Mouse (Mus musculus) hindbrain, embryonic 11.5 days (tissue): ENCODE measurements around the gene Tgm2. TPM values are rescaled to one million over a fixed set of nuclear protein-coding genes. Genes with fewer than 3 reads are reported as not detected.

Experiments used
- ATAC-seq: fragments of 200-750 bp; cut with Nextera tagmentation; 2 replicates; pipeline ENCODE4 v1.8.0; 2017; ENCODE audit warnings: mild to moderate bottlenecking, moderate TSS enrichment, moderate library complexity; ENCODE audit not compliant: low FRiP score
- DNase-seq: peaks from one replicate; pipeline ENCODE4 v3.0.0-alpha.2; 2015; ENCODE audit warnings: low spot score
- H3K27ac ChIP-seq: fragments of 300-500 bp; sonication (generic); 2 replicates; pipeline ENCODE4 v1.5.1; 2014; ENCODE audit warnings: mild to moderate bottlenecking, low read depth, low read length
- H3K27me3 ChIP-seq: fragments of 300-500 bp; sonication (generic); 2 replicates; pipeline ENCODE4 v1.6.1; 2014; ENCODE audit warnings: mild to moderate bottlenecking, low read length, moderate library complexity, mixed read lengths; ENCODE audit not compliant: control insufficient read depth, insufficient read depth
- H3K36me3 ChIP-seq: fragments of 300-500 bp; sonication (generic); 2 replicates; pipeline ENCODE4 v1.6.1; 2014; ENCODE audit warnings: mild to moderate bottlenecking, low read length, moderate library complexity, mixed read lengths; ENCODE audit not compliant: control insufficient read depth, insufficient read depth
- H3K4me1 ChIP-seq: fragments of 300-500 bp; sonication (generic); replicated peaks from 2 replicates; pipeline ENCODE4 v1.6.1; 2014; ENCODE audit warnings: low read length, mixed read lengths; ENCODE audit not compliant: control insufficient read depth, insufficient read depth
- H3K4me2 ChIP-seq: fragments of 300-500 bp; sonication (generic); replicated peaks from 2 replicates; pipeline ENCODE4 v1.6.1; 2014; ENCODE audit warnings: mild to moderate bottlenecking, low read depth, low read length
- H3K4me3 ChIP-seq: fragments of 300-500 bp; sonication (generic); 2 replicates; pipeline ENCODE4 v1.5.1; 2014; ENCODE audit warnings: low read depth, low read length
- H3K9ac ChIP-seq: fragments of 300-500 bp; sonication (generic); 2 replicates; pipeline ENCODE4 v1.6.1; 2014; ENCODE audit warnings: low read depth, low read length
- H3K9me3 ChIP-seq: fragments of 300-500 bp; sonication (generic); 2 replicates; pipeline ENCODE4 v1.6.1; 2016; ENCODE audit warnings: low read length; ENCODE audit not compliant: control insufficient read depth
- WGBS: fragments of 180-500 bp; shearing (Covaris S2); extraction: QIAGEN DNeasy Blood & Tissue Kit; methylation state at CpG from one replicate; pipeline ENCODE4 v1.1.7; 2014; 5-methylcytosine and 5-hydroxymethylcytosine counted together
- polyA plus RNA-seq: library from polyadenylated mRNA; unstranded; fragments of >200 nt; fragmentation: Nextera tagmentation; extraction: Ambion mirVana; gene quantifications from 2 replicates; pipeline ENCODE4 v1.2.1, GENCODE M21; 2014

The Tgm2 gene
- polyA plus RNA-seq, 1 experiment from 2014 or later = 4.2 TPM

- no peak overlapping the region for H3K4me3 ChIP-seq
- H3K4me1 ChIP-seq = no peaks in the 10 kb centered on the region
- H3K27ac ChIP-seq = no peak overlapping the region
- H3K9ac ChIP-seq = no peak overlapping the region
- WGBS = 93% methylated on average over 5 of the region's 5 CpGs
- peaks cover 5% of the 10 kb centered on the region; the same call in 1 of the 2 replicates for H3K36me3 ChIP-seq
- ATAC-seq (no peak), DNase-seq (no peak)
- no peaks in the 10 kb centered on the region for H3K27me3 ChIP-seq
- H3K9me3 ChIP-seq = no peaks in the 10 kb centered on the region
- no peak overlapping the region for H3K4me2 ChIP-seq
These were observed 74.6 kb downstream of the Tgm2 start for GRCm38 (mm10) chr2:158071633-158071995.

- Histone ChIP-seq H3K4me1 (no peaks in the 10 kb centered on the region; the same call in 1 of the 2 replicates), H3K4me2 (no peak overlapping the region), H3K27me3 (no peaks in the 10 kb centered on the region), H3K9me3 (no peaks in the 10 kb centered on the region), H3K4me3 (no peak overlapping the region), H3K9ac (no peak overlapping the region), H3K27ac (no peak overlapping the region), H3K36me3 (peaks cover 5% of the 10 kb centered on the region; the same call in 1 of the 2 replicates)
- WGBS = 77% methylated on average over 3 of the region's 3 CpGs
- no peak for DNase-seq
- ATAC-seq = no peak
These were observed 75.2 kb downstream of the Tgm2 start for GRCm38 (mm10) chr2:158070885-158071632.

GRCm38 (mm10) chr2:158068444-158068971 is 77.7 kb downstream of the Tgm2 start:
- H3K9me3 ChIP-seq = no peaks in the 10 kb centered on the region
- no peak overlapping the region for H3K4me3 ChIP-seq
- no peak overlapping the region for H3K27ac ChIP-seq
- ATAC-seq = no peak
- no peak for DNase-seq
- 0 out of 2 replicates have a peak, but pooled peaks cover 5% of the 10 kb centered on the region for H3K36me3 ChIP-seq
- no peak overlapping the region for H3K4me2 ChIP-seq
- no peaks in the 10 kb centered on the region for H3K27me3 ChIP-seq
- no peak overlapping the region for H3K9ac ChIP-seq
- H3K4me1 ChIP-seq = no peaks in the 10 kb centered on the region; the same call in 1 of the 2 replicates

GRCm38 (mm10) chr2:158067260-158067824 is 78.9 kb downstream of the Tgm2 start:
- H3K4me2 ChIP-seq = no peak overlapping the region
- DNase-seq = no peak
- no peaks in the 10 kb centered on the region; the same call in 1 of the 2 replicates for H3K4me1 ChIP-seq
- no peaks in the 10 kb centered on the region for H3K27me3 ChIP-seq
- no peak overlapping the region for H3K4me3 ChIP-seq
- H3K9ac ChIP-seq = no peak overlapping the region
- 0 out of 2 replicates have a peak, but pooled peaks cover 3% of the 10 kb centered on the region for H3K36me3 ChIP-seq
- no peaks in the 10 kb centered on the region for H3K9me3 ChIP-seq
- H3K27ac ChIP-seq = no peak overlapping the region
- no peak for ATAC-seq
- WGBS = 95% methylated on average over 5 of the region's 5 CpGs

GRCm38 (mm10) chr2:158066456-158066855 is 79.8 kb downstream of the Tgm2 start:
- ATAC-seq = no peak
- no peak overlapping the region for H3K27ac ChIP-seq
- no peak overlapping the region for H3K4me2 ChIP-seq
- H3K9me3 ChIP-seq = no peaks in the 10 kb centered on the region
- DNase-seq = no peak
- H3K9ac ChIP-seq = no peak overlapping the region
- 0 out of 2 replicates have a peak, but pooled peaks cover 3% of the 10 kb centered on the region for H3K36me3 ChIP-seq
- H3K27me3 ChIP-seq = no peaks in the 10 kb centered on the region
- no peak overlapping the region for H3K4me3 ChIP-seq
- H3K4me1 ChIP-seq = no peaks in the 10 kb centered on the region; the same call in 1 of the 2 replicates

Other genes with a start within 250 kb of the Tgm2 start
- gene Vstm2l, start 231.8 kb downstream of the Tgm2 start, polyA plus RNA-seq = 4.5 and 6.4 TPM in 2 replicates
- gene Tti1, start 118.0 kb downstream of the Tgm2 start, polyA plus RNA-seq = 21.9 and 22.7 TPM in 2 replicates
- gene Rprd1b, start 117.9 kb downstream of the Tgm2 start, polyA plus RNA-seq = 56.2 and 67.4 TPM in 2 replicates
- gene D630003M21Rik, start 82.8 kb upstream of the Tgm2 start, polyA plus RNA-seq = 1.9 and 2.3 TPM in 2 replicates
- not detected in 2 replicates for gene Bpi, start 111.7 kb upstream of the Tgm2 start, polyA plus RNA-seq
- gene Lbp, start 160.1 kb upstream of the Tgm2 start, polyA plus RNA-seq = 2.7 and 3.4 TPM in 2 replicates
- gene Snhg11, start 229.2 kb upstream of the Tgm2 start, polyA plus RNA-seq = 42.3 and 79.1 TPM in 2 replicates